Mouse (Mus musculus) thymus, adult 18-20 months (tissue): ENCODE data around the gene Pbdc1.
"Not testable (repeated sequence)": the region's sequence is repeated elsewhere in the genome, so short reads cannot be mapped to it uniquely, and the experiment has no call there.

Experiments
- DNase-seq, 2 experiments: peaks; one replicate each; pipeline ENCODE4 v3.0.0; 2022; ENCODE audit warnings: mixed read lengths in 2 of 2

The Pbdc1 gene

DNA sequence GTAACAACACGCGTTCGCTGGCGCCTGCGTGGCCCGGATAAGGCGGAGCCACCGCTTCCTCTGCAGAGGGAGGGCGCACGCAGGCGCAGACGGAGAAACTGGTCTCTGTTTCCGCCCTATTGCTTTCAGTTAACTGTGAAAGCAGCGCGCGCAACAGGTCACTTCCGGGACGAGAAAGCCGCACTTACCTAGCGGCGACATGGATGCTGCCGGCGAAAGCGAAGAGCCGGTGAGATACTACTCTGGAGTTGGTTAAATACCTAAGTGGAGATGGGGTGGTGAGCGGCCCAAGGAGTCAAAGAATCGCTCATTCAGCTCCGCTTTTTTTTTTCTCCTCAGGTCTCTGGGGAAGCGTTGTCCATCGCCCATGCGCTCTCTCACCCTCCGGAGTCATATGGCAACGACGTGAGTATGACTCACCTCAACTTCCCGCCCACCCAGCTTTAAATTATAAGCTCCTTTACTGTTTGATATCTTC, at the start of gene Pbdc1:
Gene Pbdc1, plus strand, starts transcription at position 142 of the 478 bp plus-strand sequence.
- peak; percentile 73 to 92 for DNase-seq

DNA sequence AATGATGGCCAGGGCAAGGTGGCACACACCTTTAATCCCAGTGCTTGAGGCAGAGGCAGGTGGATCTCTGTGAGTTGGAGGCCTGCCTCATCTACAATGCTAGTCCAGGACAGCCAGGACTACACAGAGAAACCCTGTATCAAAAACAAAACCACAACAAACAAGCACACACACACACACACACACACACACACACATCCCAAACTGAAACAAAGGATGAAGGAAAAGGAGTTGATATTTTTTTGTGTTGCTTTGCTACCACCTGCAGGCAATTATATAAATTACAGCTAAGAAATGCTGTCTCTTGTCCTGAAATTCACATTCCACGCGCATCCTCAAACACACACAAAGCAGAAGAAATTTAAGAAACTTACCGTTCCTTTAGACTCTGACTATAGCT, 41.9 kb upstream of the Pbdc1 start:
- no peak for DNase-seq

DNA sequence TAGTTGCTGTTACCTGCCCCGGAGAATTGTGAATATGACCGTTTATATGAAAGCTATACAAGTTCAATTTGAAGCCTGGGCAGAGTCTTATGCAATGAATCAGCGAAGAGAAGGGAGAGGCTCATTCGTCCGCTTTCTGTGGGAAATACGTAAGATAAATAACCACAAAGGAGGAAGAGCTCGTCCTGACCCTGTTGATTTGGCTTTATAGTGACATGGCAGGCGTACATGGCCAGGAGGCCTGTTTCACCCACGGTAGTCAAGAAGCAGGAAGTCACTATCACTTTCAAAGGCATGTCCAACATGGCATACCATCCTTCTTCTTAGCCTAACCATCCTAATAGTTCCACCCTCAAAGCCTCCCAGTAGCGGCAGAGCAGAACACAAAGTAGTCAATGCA, 15.3 kb upstream of the Pbdc1 start:
- no peak for DNase-seq

DNA sequence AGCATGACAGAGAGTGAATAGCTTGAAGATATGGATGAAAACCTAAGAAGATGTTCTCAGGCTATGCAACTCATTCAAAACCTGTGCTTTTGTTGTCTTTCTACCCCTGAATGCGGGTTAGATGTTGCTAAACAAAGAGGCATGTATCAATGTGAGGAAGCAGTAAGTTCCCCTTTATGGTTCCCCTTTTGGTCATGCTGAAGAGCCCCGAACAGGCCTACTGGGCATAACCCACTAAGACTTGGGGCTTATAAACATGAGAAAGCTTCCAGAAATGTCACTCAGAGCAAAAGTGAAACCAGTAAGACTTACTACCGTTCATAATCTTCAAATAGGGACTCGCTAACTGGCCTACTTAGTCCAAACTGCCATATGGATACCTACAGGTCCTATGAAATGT, 14.8 kb upstream of the Pbdc1 start:
- no peak for DNase-seq

DNA sequence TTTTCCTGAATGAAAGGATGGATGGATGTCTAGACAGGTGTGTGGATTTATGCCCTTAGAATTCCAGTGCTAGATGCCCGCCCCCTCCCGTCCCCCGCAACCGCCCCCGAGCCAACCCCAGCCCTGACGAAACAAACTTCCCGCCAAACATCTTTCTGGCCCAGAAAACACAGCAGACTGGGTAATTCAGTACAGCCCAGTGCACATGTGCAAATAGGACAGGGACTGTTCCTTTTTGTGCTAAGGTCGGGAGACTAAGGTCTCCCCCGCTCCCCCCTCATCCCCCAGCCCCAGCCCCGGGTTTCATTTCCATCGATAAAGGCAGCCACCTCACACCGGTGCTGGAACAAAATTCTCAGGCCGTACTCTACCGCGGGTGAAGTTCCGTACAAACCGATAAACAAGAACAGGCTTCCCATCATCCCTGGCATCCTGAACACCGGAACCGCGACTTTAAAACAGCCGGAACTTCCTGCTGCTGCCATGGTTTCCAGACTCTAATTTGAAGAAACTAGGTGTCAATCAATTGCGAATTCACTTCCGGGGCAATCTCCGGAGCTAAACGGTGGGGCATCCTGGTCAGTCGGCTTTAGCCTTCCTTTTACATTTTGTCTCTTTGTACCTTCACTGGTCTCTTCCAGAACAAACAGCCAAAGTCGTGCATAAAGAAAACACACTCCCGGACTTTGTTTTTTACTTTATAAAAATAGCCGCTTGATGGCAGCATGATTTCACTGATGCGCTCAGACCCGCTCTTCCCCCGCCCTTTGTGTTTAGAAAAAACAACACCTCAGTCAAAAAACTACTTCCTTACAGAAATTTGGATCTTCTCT, 9.7 kb upstream of the Pbdc1 start:
- DNase-seq, result peak; percentile 36 to 79

DNA sequence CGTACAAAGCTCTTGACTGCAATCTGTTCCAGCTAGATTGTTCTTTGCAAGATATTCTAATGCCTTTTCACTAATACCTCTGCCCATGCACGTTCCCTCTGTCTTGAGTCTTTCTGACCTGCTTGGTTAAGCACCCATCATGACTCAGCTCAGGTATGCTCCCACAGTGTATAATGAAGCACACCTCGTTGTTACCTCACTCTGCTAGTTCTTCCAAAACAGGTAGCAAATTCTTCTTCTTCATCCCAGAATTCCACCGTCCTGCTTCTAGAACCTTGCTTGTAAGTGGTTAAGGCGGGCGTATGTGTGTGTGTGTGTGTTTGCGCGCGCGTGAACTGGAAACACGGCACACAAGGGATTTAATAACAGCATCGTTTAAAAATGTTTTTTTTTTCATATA, 405 bp upstream of the Pbdc1 start:
- DNase-seq, result peak in 1 of 2 experiments; percentile 5

DNA sequence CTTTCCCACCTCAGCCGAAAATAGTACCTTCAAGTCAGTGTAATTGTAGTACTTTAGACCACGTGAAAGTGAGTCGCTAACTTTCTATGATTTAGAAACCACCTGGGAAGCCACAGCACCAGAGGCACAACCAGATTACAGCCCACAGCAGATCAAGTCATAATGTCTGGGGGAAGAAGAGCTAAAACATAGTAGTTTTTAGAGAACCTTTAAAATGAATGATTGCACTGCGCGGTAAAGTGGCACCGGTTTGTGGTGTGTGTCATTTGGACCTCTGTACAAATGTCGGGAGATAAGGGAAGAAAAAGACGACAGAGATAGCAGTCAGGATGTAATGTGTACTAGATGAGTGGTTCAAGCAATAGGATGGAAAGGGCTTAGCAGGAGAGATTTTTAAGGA, 540 bp downstream of the Pbdc1 start:
- no peak for DNase-seq

DNA sequence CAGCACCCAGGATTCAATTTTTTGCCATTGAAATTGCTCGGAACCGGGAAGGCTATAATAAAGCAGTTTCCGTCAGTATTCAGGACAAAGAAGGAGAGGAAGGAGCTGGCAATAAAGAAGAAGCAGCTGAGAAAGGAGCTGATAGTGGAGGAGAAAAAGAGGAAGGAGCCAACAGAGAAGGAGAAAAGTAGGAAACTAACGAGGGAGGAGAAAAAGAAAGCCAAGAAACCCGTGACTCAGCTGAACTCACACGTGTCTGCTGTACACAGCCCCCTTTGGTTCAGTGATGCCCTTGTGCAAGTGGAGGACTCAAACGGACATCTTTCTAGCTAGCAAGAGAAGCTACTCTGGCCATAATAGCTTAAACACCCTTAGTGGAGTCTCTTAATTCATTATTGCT, 3.5 kb downstream of the Pbdc1 start:
- not testable (repeated sequence) for DNase-seq

DNA sequence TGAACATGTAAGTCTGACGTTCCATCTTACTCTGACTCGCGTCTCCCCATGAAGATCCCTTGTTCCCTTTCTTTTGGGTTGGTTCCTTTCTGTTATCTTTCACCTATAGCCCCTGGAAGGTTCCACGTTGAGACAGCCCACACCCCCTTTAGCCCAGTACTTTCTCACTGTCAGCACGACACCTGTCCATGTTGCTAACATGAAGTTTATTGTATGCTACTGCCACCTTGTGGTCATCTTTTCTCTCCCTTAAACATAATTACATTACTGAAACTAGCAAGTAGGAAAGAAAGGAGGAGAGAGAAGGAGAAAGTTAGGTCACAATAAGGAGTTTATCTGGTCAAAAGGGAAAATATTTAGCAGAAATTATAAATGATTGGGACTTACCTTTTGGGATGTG, 24.6 kb downstream of the Pbdc1 start:
- no peak for DNase-seq

DNA sequence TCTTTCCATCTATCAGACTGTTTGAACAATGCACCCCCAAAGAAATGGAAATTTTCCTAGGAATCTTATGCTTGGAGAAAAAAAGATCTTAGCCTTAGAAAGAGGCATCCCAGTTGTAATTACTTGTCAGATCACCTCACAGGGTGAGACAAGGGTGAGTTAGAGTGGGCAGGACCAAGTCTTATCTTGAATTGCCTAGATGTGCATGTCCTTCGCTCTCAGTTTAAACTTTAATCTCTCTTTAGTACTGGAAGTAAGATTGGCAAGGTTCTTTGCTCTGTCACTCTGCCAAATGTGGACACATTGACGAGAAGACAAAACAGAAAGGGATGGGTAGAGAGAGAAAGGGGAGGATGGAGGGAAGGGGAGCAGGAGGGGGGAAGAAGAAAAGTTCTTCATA, 35.4 kb downstream of the Pbdc1 start:
- DNase-seq, result no peak

DNA sequence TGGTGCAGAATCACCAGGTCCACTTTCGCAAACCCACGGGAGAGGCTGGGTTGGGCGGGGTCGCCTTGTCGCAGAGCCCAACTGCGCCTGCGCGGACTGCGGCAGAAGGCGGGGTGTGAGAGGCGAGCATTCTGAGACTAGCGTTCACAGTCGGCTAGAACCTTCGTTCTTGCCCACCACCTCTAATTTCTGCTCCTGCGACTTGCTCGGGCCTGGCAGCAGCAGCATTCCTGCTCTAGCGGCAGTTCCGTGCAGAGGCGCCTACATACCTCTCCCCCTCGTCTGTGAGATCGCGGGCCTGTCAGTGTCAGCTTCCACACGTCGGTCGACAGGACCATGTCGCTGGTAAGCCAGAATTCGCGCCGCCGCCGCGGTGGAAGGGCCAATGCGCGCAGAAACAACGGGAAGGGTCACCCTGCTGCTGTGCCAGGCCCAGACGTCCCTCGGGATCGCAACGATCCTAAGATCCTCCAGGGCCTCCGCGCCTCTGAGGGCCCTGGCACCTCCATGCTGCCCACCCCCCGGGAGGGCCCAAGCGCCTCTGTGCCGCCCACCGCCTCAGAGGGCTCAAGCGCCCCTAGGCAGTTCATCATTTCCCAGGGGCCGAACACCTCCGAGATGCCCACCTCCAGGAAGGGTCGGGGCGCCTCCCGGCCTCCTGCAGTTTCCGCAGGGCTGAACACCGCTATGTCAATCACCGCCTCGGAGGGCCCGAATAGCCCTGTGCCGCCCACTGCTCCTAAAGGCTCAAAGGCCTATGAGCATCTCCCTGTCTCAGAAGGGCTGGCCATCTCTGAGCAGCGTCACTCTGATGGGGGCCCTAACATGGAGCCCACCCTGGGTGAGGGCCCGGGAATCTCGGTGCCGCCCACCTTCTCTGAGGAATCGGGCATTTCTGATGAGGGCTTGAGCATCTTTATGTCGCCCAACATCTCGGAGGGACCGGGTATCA, 41.0 kb downstream of the Pbdc1 start, which contains the start of gene Magee1:
Gene Magee1, plus strand, starts transcription at position 104 of the 952 bp plus-strand sequence.
- peak; percentile 53 to 54 for DNase-seq

DNA sequence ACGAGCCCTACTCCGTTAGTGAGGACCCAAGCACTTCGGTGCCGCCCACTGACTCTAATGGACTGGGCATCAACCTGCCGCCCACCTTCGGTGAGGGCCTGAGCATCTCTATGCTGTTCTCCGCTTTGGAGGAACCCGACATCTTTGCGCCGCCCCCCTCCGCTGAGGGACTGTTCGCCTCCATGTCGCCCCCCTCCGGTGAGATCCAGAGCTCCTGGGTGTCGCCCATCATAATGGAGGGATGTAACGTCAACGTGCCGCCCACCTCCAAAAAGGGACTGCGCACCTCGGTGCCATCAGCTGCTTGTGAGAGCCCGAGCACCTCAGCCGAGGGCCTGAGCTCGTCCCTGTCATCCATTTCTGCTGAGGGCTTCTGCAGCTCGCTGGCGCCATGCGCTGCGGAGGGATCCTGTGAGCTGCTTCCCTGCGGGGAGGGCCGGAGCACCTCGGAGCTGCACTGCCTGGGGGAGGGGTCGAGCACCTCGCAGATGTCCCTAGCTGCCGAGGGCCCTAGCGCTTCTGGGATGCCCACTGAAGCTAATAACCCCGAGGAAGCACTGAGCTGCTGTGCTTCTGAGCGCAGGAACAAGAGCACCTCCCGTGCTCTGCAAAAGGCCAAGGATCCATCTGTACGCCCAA, 41.8 kb downstream of the Pbdc1 start:
- DNase-seq, result peak; percentile 60 to 64

DNA sequence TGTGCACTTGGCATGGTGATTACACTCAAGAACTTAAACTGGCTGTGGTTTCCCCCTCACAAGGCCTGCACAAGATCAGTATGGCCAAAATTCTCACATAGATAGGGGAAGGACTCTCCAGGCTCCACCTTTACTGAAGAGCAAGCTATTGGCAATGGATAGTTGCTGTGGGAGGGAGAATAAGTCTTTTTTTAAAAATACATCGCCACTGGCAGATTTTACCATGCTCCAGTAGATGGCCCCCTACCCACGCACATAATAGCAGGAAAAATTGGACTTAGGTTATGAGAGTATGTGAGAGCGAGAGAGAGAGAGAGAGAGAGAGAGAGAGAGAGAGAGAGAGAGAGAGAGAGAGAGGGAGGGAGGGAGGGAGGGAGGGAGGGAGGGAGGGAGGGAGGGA, 45.3 kb downstream of the Pbdc1 start:
- DNase-seq, result no peak

DNA sequence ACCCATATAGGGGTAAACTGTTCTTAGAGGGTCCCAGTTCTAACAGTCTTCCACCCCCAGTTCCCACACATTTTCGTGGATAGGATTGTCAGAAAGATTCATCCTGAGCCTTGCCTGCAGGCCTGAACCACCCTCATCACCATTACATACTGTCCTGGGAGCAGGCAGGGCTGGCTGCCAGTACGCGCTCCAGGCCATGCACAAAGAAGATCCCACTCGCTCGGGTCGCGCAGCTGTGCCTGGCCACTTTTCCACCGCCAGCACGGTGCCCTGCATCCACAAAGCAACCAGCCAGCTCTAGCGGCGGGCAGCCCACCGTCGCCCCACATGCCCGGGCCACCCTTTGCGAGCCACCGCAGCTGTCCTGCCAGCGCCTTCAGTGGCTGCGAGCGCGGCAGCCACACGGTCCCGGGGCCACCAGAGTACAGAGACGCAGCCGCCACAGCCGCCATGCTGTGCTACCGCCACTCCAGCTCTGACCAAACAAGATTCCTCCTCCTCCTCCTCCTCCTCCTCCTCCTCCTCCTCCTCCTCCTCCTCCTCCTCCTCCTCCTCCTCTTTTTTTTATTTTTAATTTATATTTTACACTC, 72.4 kb downstream of the Pbdc1 start:
- no peak for DNase-seq

DNA sequence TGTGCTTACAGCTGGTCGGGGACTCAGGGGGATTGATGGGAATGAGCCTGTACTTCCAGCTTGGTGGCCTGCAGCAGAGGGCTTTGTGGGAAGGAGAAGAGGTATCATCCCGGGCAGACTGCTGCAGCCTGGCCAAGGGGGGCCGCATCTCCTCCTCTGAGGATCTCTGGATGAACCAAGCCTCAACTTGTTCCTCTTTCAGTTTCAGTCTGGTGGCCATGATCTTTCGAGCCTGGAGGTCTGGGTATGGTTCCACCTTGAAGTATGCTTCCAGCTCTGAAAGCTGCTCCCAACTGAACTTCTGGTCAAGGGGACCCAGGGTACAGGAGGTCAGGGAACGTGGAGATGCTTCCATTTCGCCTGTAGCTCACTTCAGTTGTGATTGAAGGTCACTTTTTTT, 85.5 kb downstream of the Pbdc1 start:
- not testable (repeated sequence) for DNase-seq
